Mouse (Mus musculus) gastrocnemius, adult 8-10 months (tissue): Measurements from ENCODE around the gene Sprr2b. TPM values are rescaled to one million over a fixed set of nuclear protein-coding genes. Genes with fewer than 3 reads are reported as not detected.
"Not testable (repeated sequence)": the region's sequence is repeated elsewhere in the genome, so short reads cannot be mapped to it uniquely, and the experiment has no call there.

ENCODE experiments used
- DNase-seq, 2 experiments: peaks; one replicate each; pipeline ENCODE4 v3.0.0; 2022; ENCODE audit warnings: low spot score in 2 of 2
- total RNA-seq, 4 experiments: library from RNA; stranded (reverse); gene quantifications; 2 replicates each; pipeline ENCODE4 v1.2.4; 2022

The Sprr2b gene
- not detected for total RNA-seq

GRCm38 (mm10) chr3:92316320-92316719 is at the start of gene Sprr2b:
Gene Sprr2b (plus strand): TSS chr3:92316620.
- no peak for DNase-seq

- not testable (repeated sequence) for DNase-seq
Measured at GRCm38 (mm10) chr3:92271414-92271985, 44.9 kb upstream of the Sprr2b start.

GRCm38 (mm10) chr3:92273504-92273903 is 42.9 kb upstream of the Sprr2b start:
- DNase-seq, result not testable (repeated sequence)

DNA sequence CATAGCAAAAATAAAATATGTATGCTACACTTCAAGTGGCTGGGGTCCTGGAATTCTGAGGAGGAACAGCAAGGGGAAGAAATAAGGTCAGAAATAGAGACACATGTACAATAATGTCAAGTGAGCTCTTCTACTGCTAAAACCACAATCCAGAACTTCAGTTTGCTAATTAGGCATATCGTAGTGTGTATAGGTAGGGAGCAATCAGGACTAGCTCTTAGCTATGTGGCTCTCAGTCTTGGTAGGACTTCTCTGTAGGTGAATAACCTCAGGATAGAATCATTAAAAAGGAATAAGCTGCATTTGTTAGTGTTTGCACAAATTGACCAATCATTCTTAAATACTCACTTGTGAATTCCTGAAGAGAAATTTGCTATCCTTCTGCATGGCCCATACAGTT is 42.4 kb upstream of the Sprr2b start:
- not testable (repeated sequence) for DNase-seq

GRCm38 (mm10) chr3:92279663-92280062 is 36.8 kb upstream of the Sprr2b start:
- DNase-seq, result not testable (repeated sequence)

DNA sequence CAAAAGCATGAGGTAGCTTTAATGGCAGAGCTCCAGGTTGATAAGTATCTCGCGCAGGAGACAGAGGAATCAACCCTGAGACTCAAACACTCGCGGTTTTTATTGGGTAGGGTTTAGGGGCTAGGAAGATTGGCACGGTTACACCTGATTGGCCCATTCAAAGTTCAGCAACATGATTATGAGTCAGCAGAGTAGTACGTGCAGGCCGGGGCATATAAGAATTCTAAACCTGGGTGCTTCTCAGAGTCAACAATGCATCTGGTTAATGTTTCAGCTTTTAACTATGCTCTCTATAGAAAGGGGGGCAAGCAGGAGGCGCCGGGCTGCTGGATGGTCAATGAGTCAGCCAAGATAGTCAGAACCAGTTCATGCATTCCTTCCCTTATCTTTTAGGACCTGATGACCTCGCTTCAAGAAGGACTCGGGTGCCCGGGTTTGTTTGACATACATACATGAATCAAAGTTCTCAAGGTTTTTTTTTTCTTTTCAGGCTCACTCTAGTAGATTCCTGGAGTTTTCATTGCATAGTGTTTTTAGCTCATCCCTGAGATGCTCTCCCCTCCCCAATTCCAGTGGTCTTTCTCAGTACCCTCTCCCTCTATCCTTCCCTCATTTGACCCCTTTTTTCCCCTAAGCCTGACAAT is 35.3 kb upstream of the Sprr2b start:
- not testable (repeated sequence) for DNase-seq

GRCm38 (mm10) chr3:92285101-92285500 is 31.3 kb upstream of the Sprr2b start, which contains the start of gene Sprr2a3:
Gene Sprr2a3 (plus strand): TSS chr3:92285417.
- DNase-seq, result not testable (repeated sequence)

GRCm38 (mm10) chr3:92288489-92288888 is 27.9 kb upstream of the Sprr2b start:
- not testable (repeated sequence) for DNase-seq

DNA sequence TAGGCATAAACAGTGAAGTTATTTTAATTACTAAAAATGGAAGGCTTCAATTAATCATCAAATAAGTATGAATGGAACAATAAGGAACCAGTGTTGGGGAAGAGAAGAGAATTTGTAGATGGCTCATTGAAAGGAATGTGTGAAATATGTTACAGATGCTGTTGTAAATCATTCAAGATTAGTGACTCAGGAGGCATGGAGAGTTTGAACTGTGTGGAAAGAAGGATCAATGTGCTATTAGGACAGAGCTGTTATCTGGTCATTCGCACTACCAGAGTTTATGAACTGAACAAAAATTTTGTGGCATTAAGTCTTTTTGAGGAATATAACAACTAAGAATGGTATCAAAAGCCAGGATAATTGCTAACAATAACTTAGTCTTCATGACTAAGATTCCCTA is 9.0 kb upstream of the Sprr2b start:
- DNase-seq, result no peak

DNA sequence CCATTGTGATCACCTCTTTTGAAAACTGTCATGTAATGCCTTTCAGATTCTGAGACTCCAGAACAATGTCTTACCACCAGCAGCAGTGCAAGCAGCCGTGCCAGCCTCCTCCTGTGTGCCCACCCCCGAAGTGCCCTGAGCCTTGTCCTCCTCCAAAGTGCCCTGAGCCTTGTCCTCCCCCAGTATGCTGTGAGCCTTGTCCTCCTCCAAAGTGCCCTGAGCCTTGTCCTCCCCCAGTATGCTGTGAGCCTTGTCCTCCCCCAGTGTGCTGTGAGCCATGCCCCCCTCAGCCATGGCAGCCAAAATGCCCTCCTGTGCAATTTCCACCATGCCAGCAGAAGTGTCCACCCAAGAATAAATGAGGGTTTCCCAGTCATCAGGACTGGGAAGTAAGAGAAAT is 964 bp downstream of the Sprr2b start:
- no peak for DNase-seq

GRCm38 (mm10) chr3:92336278-92336677 is 19.9 kb downstream of the Sprr2b start:
- DNase-seq, result no peak

- no peak for DNase-seq
Measured at GRCm38 (mm10) chr3:92338840-92339239, 22.4 kb downstream of the Sprr2b start, which contains the start of gene Sprr2d. Gene Sprr2d (plus strand): TSS chr3:92339140.

GRCm38 (mm10) chr3:92351843-92352242 is 35.4 kb downstream of the Sprr2b start, which contains the start of gene Sprr2e:
Gene Sprr2e (plus strand): TSS chr3:92352143.
- no peak for DNase-seq

DNA sequence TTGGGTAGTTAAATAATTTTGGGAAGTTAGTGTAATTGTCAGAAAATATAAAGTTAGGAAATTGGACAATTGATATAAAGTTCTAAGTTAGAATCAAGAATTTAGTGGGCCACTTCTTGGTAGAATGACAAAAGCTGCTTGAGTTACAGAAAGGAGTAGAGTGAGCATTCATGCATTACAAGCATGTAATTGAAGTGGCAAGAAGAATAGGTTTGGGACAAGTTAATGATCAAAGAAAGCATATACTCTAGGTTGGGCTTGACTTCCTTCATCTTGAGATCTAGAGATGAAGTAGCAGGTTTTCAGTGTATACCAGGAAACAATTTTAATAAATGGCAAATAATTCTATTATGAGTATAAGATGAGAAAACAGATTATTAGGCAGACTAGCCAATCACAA is 45.2 kb downstream of the Sprr2b start:
- no peak for DNase-seq

DNA sequence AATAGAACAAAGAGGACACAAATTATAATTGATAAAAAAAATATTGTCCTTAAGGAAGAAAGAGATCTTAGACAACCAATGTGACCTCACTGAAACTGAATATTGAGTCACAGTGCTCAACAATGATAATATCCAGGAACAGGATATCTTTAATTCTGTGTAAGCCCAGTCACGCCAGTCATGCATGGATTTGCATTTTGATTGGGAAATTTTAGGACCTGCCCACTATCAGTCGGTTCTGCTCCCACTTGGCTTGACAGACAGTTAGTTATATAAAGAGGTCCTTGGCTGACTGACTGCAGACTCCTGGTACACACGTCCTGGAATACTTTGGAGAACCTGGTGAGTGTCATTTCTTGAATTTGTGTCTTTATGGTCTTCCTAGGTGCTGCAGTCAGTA is 48.5 kb downstream of the Sprr2b start, which contains the start of gene Sprr2f:
TSS of gene Sprr2f (plus strand) at position 301 of the 400 bp plus-strand sequence.
- DNase-seq, result no peak

Other genes with a start within 250 kb of the Sprr2b start
- not detected for gene Lor, start 233.5 kb upstream of the Sprr2b start, total RNA-seq
- gene Prr9, start 192.7 kb upstream of the Sprr2b start, total RNA-seq, result not detected
- gene Lelp1, start 173.9 kb upstream of the Sprr2b start, total RNA-seq, result not detected
- not detected for gene Sprr2a1, start 100.8 kb upstream of the Sprr2b start, total RNA-seq
- not detected for gene Sprr2a2, start 100.7 kb upstream of the Sprr2b start, total RNA-seq
- not detected for gene Sprr2a3, start 31.2 kb upstream of the Sprr2b start, total RNA-seq
- gene Sprr2d, start 22.5 kb downstream of the Sprr2b start, total RNA-seq, result not detected
- gene Sprr2e, start 35.5 kb downstream of the Sprr2b start, total RNA-seq, result not detected
- gene Sprr2f, start 48.6 kb downstream of the Sprr2b start, total RNA-seq, result not detected
- not detected for gene Sprr2h, start 69.1 kb downstream of the Sprr2b start, total RNA-seq
- not detected for gene Sprr2i, start 91.4 kb downstream of the Sprr2b start, total RNA-seq
- gene Sprr2j-ps, start 101.5 kb downstream of the Sprr2b start, total RNA-seq, result not detected
- gene Gm9774, start 112.8 kb downstream of the Sprr2b start, total RNA-seq, result 1 to 10 TPM in 3 of 4 experiments, not detected in 1; 2.7 to 4.8 (median 4.7) TPM
- gene Sprr2k, start 116.0 kb downstream of the Sprr2b start, total RNA-seq, result not detected
- gene Sprr1b, start 122.2 kb downstream of the Sprr2b start, total RNA-seq, result not detected
- not detected for gene Sprr3, start 142.1 kb downstream of the Sprr2b start, total RNA-seq
- gene Sprr1a, start 169.3 kb downstream of the Sprr2b start, total RNA-seq, result not detected
- gene Sprr4, start 183.9 kb downstream of the Sprr2b start, total RNA-seq, result not detected
- gene 2310046K23Rik, start 217.9 kb downstream of the Sprr2b start, total RNA-seq, result not detected